Mouse (Mus musculus) inflammation-experienced regulatory T-cells, adult 6 months (primary cell): ENCODE results near the gene Arhgap10. TPM values are rescaled to one million over a fixed set of nuclear protein-coding genes. Genes with fewer than 3 reads are reported as not detected.

Experiments used
- ATAC-seq: one replicate; pipeline ENCODE4 v1.8.0; 2017
- polyA plus RNA-seq, 3 experiments: library from polyadenylated mRNA; unstranded; fragments of 100-300 nt; shearing (Covaris generic); gene quantifications; one replicate each; pipeline ENCODE4 v1.2.1; 2017

Arhgap10 gene
- polyA plus RNA-seq, 3 experiments from 2014 or later: 2.5 to 5.0 (median 2.9) TPM

- no peak for ATAC-seq
Observed at GRCm38 (mm10) chr8:77401140-77401539, 116.6 kb downstream of the Arhgap10 start.

- no peak for ATAC-seq
Observed at GRCm38 (mm10) chr8:77384080-77384479, 133.7 kb downstream of the Arhgap10 start.

GRCm38 (mm10) chr8:77383671-77384070 is 134.1 kb downstream of the Arhgap10 start:
- no peak for ATAC-seq

- ATAC-seq: no peak
Observed at GRCm38 (mm10) chr8:77380844-77381243, 136.9 kb downstream of the Arhgap10 start.

- ATAC-seq: peak; percentile 54
Observed at GRCm38 (mm10) chr8:77379300-77379699, 138.5 kb downstream of the Arhgap10 start.

GRCm38 (mm10) chr8:77376451-77376853 is 141.3 kb downstream of the Arhgap10 start:
- ATAC-seq: no peak

- ATAC-seq: no peak
Observed at GRCm38 (mm10) chr8:77375999-77376398, 141.8 kb downstream of the Arhgap10 start.

- no peak for ATAC-seq
Observed at GRCm38 (mm10) chr8:77371006-77371405, 146.7 kb downstream of the Arhgap10 start.

GRCm38 (mm10) chr8:77370308-77370707 is 147.4 kb downstream of the Arhgap10 start:
- ATAC-seq: no peak

- ATAC-seq: no peak
Observed at GRCm38 (mm10) chr8:77369671-77370070, 148.1 kb downstream of the Arhgap10 start.

GRCm38 (mm10) chr8:77367091-77367490 is 150.7 kb downstream of the Arhgap10 start:
- ATAC-seq: no peak

- no peak for ATAC-seq
Observed at GRCm38 (mm10) chr8:77366446-77366845, 151.3 kb downstream of the Arhgap10 start.

- ATAC-seq: no peak
Observed at GRCm38 (mm10) chr8:77365990-77366389, 151.8 kb downstream of the Arhgap10 start.

- ATAC-seq: no peak
Observed at GRCm38 (mm10) chr8:77364472-77364871, 153.3 kb downstream of the Arhgap10 start.

- no peak for ATAC-seq
Observed at GRCm38 (mm10) chr8:77360853-77361252, 156.9 kb downstream of the Arhgap10 start.

- ATAC-seq: no peak
Observed at GRCm38 (mm10) chr8:77360423-77360822, 157.3 kb downstream of the Arhgap10 start.

- ATAC-seq: no peak
Observed at GRCm38 (mm10) chr8:77357126-77357525, 160.6 kb downstream of the Arhgap10 start.

GRCm38 (mm10) chr8:77355344-77355743 is 162.4 kb downstream of the Arhgap10 start:
- no peak for ATAC-seq

GRCm38 (mm10) chr8:77354189-77354588 is 163.6 kb downstream of the Arhgap10 start:
- ATAC-seq: no peak

GRCm38 (mm10) chr8:77351177-77351860 is 166.4 kb downstream of the Arhgap10 start:
- ATAC-seq: no peak

- no peak for ATAC-seq
Observed at GRCm38 (mm10) chr8:77350121-77350777, 167.5 kb downstream of the Arhgap10 start.

- ATAC-seq: no peak
Observed at GRCm38 (mm10) chr8:77343916-77344315, 173.8 kb downstream of the Arhgap10 start.

- no peak for ATAC-seq
Observed at GRCm38 (mm10) chr8:77343335-77343734, 174.4 kb downstream of the Arhgap10 start.

- no peak for ATAC-seq
Observed at GRCm38 (mm10) chr8:77342144-77342543, 175.6 kb downstream of the Arhgap10 start.
